Mouse (Mus musculus): ENCODE data around the gene Rnf217. TPM values are rescaled to one million over a fixed set of nuclear protein-coding genes. Genes with fewer than 3 reads are reported as not detected.

The Rnf217 gene
- polyA plus RNA-seq, 1 experiment from 2014 or later, result 0.68 TPM

DNA sequence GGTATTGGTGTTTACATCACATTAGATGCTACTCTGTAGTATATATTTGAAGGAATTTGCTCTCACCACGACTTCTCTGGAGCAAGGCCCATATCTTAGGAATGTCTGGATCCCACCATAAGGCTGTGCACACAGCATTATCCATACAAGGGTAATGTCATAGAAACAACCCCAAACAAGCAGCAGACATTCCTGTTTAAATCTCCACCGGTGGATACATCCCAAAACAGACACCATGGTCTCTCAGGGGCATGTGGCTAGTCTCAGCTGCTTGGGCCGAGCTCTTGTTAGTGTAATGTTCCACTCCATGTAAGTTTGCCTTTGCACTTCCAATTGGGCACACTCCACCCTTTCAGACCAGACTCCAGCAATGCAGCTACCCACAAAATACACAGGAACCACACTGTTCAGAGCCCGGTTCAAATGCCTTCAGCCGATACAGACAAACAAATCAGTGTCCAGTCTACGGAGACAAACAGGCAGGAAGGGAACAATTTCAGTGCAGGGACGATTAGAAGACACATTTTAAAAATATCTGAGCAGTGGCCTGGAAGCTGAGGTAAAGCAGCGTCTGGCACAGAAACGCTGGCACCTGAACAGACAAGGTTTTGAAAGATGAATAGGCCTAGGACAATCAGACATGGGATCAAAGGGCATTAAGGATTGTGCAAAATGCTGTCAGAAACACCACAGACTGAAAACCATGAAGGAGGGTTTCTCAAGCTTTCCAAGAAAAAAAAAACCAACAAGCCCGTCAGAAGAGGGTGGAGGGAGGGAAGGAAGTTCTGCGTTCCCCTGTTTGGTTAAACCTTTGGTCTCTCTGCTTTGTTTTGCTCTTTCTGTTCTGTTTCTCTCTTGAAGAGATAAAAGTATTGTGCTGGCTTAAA lies 1.8 kb downstream of the Rnf217 start:
- Histone ChIP-seq H3K9me3 (replicated peaks; ENCODE audit: control insufficient read depth, low read length) (no peaks in the 10 kb centered on the region), H3K27me3 (ENCODE audit: control insufficient read depth, insufficient read depth, low read length) (no peaks in the 10 kb centered on the region; the same call in 1 of the 2 replicates), H3K9ac (ENCODE audit: low read length) (peak overlapping the region; percentile 38; the same call in 1 of the 2 replicates), H3K4me3 (ENCODE audit: low read length) (peak overlapping the region; percentile 76), H3K27ac (ENCODE audit: low read length) (peak overlapping the region; percentile 46), H3K36me3 (ENCODE audit: control insufficient read depth, insufficient read depth) (no peaks in the 10 kb centered on the region), H3K4me1 (ENCODE audit: control insufficient read depth, insufficient read depth, low read length) (peaks cover 21% of the 10 kb centered on the region), H3K4me2 (ENCODE audit: low read depth, low read length) (peak overlapping the region; percentile 87)
- WGBS, result 11% methylated on average over 11 of the region's 11 CpGs
- no peak for ATAC-seq (replicated peaks; ENCODE audit: extremely low read depth, insufficient read depth, low FRiP score)

GRCm38 (mm10) chr10:31603855-31604254 lies 5.1 kb downstream of the Rnf217 start:
- no peak for ATAC-seq (replicated peaks; ENCODE audit: extremely low read depth, insufficient read depth, low FRiP score)
- Histone ChIP-seq H3K27me3 (ENCODE audit: control insufficient read depth, insufficient read depth, low read length) (no peaks in the 10 kb centered on the region), H3K36me3 (ENCODE audit: control insufficient read depth, insufficient read depth) (no peaks in the 10 kb centered on the region), H3K4me2 (ENCODE audit: low read depth, low read length) (no peak overlapping the region), H3K9ac (ENCODE audit: low read length) (no peak overlapping the region), H3K27ac (ENCODE audit: low read length) (no peak overlapping the region), H3K9me3 (replicated peaks; ENCODE audit: control insufficient read depth, low read length) (no peaks in the 10 kb centered on the region), H3K4me1 (ENCODE audit: control insufficient read depth, insufficient read depth, low read length) (peaks cover 19% of the 10 kb centered on the region), H3K4me3 (ENCODE audit: low read length) (no peak overlapping the region)
- WGBS, result 86% methylated on average over 4 of the region's 4 CpGs

- no peaks in the 10 kb centered on the region; the same call in 1 of the 2 replicates for H3K4me1 ChIP-seq (ENCODE audit: control insufficient read depth, insufficient read depth, low read length)
- H3K9ac ChIP-seq (ENCODE audit: low read length), result no peak overlapping the region
- H3K27ac ChIP-seq (ENCODE audit: low read length), result no peak overlapping the region
- H3K4me2 ChIP-seq (ENCODE audit: low read depth, low read length), result no peak overlapping the region
- no peaks in the 10 kb centered on the region for H3K9me3 ChIP-seq (replicated peaks; ENCODE audit: control insufficient read depth, low read length)
- H3K27me3 ChIP-seq (ENCODE audit: control insufficient read depth, insufficient read depth, low read length), result no peaks in the 10 kb centered on the region
- ATAC-seq (replicated peaks; ENCODE audit: extremely low read depth, insufficient read depth, low FRiP score), result no peak
- no peaks in the 10 kb centered on the region for H3K36me3 ChIP-seq (ENCODE audit: control insufficient read depth, insufficient read depth)
- 76% methylated on average over 6 of the region's 6 CpGs for WGBS
- H3K4me3 ChIP-seq (ENCODE audit: low read length), result no peak overlapping the region
Measured at GRCm38 (mm10) chr10:31600116-31600515, 8.9 kb downstream of the Rnf217 start.

DNA sequence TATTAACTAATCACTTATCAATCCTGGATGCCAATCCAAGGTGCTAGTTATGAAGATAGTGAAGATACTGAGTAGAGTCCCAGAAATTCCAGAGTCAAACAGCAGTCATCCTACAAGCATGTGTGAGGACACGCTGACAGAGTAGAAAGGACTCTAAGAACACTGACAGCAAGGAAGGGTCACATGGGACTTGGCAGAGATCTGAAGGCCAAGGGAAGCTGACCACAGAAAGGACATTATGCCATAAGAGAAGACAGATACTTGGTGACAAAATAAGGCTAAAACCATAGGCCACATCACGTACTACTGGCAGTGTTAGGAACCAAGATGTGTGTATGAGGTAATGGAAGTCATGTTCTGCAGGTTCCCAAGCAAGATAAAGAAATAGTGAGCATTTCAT lies 11.1 kb downstream of the Rnf217 start:
- H3K9me3 ChIP-seq (replicated peaks; ENCODE audit: control insufficient read depth, low read length), result no peaks in the 10 kb centered on the region
- no peak overlapping the region for H3K4me2 ChIP-seq (ENCODE audit: low read depth, low read length)
- H3K4me3 ChIP-seq (ENCODE audit: low read length), result no peak overlapping the region
- peaks cover 10% of the 10 kb centered on the region for H3K4me1 ChIP-seq (ENCODE audit: control insufficient read depth, insufficient read depth, low read length)
- H3K27me3 ChIP-seq (ENCODE audit: control insufficient read depth, insufficient read depth, low read length), result no peaks in the 10 kb centered on the region
- ATAC-seq (replicated peaks; ENCODE audit: extremely low read depth, insufficient read depth, low FRiP score), result no peak
- H3K27ac ChIP-seq (ENCODE audit: low read length), result no peak overlapping the region
- 65% methylated on average over 2 of the region's 2 CpGs for WGBS
- H3K9ac ChIP-seq (ENCODE audit: low read length), result no peak overlapping the region
- no peaks in the 10 kb centered on the region for H3K36me3 ChIP-seq (ENCODE audit: control insufficient read depth, insufficient read depth)

GRCm38 (mm10) chr10:31596804-31597203 lies 12.2 kb downstream of the Rnf217 start:
- H3K4me2 ChIP-seq (ENCODE audit: low read depth, low read length), result no peak overlapping the region
- H3K4me3 ChIP-seq (ENCODE audit: low read length), result no peak overlapping the region
- no peak overlapping the region for H3K9ac ChIP-seq (ENCODE audit: low read length)
- H3K9me3 ChIP-seq (replicated peaks; ENCODE audit: control insufficient read depth, low read length), result no peaks in the 10 kb centered on the region
- no peaks in the 10 kb centered on the region for H3K27me3 ChIP-seq (ENCODE audit: control insufficient read depth, insufficient read depth, low read length)
- no peak for ATAC-seq (replicated peaks; ENCODE audit: extremely low read depth, insufficient read depth, low FRiP score)
- no peaks in the 10 kb centered on the region for H3K36me3 ChIP-seq (ENCODE audit: control insufficient read depth, insufficient read depth)
- peaks cover 20% of the 10 kb centered on the region for H3K4me1 ChIP-seq (ENCODE audit: control insufficient read depth, insufficient read depth, low read length)
- WGBS, result 67% methylated on average over 4 of the region's 4 CpGs
- no peak overlapping the region for H3K27ac ChIP-seq (ENCODE audit: low read length)

- Histone ChIP-seq H3K36me3 (ENCODE audit: control insufficient read depth, insufficient read depth) (no peaks in the 10 kb centered on the region), H3K4me2 (ENCODE audit: low read depth, low read length) (no peak overlapping the region), H3K27me3 (ENCODE audit: control insufficient read depth, insufficient read depth, low read length) (no peaks in the 10 kb centered on the region), H3K9me3 (replicated peaks; ENCODE audit: control insufficient read depth, low read length) (no peaks in the 10 kb centered on the region), H3K4me3 (ENCODE audit: low read length) (no peak overlapping the region), H3K4me1 (ENCODE audit: control insufficient read depth, insufficient read depth, low read length) (peaks cover 20% of the 10 kb centered on the region), H3K27ac (ENCODE audit: low read length) (no peak overlapping the region), H3K9ac (ENCODE audit: low read length) (no peak overlapping the region)
- WGBS, result 88% methylated on average over 4 of the region's 4 CpGs
- ATAC-seq (replicated peaks; ENCODE audit: extremely low read depth, insufficient read depth, low FRiP score), result no peak
Measured at GRCm38 (mm10) chr10:31595326-31595725, 13.7 kb downstream of the Rnf217 start.

DNA sequence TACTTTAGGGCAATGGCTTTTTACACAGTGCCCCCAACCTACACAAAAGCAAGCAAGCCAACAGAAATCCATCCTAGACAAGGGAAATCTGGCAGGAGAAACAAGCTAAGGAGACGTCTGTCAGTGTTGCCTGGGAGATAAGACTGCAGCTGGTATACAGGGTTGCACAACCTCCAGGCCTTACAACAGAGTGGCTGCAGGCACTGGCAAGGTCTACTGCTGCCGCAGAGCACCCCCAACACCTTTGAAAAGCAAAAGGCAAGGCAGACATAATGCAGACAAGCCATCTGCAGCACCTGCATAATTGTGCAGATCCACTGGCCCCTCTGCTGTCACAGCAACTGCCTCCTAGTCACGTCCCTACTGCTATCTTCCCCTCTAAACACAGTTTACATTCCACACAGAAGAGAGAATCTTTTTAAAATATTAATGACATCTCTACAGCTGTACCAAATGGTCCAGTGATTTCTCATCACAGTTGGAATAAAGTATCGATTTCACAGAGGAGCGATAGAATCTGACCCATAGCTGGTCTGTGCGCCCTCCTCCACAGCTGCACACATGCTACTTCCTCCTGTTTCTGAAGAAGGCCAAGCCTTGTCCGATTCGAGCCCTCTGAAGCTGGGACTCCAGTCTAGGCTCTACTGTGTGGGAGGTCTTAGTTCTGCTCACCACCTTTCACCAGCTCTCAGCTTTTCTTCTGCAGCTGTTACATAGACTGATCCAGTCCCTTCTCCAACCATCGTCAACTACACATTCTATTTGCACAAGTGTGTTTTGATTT lies 16.1 kb downstream of the Rnf217 start:
- no peaks in the 10 kb centered on the region for H3K36me3 ChIP-seq (ENCODE audit: control insufficient read depth, insufficient read depth)
- no peaks in the 10 kb centered on the region for H3K9me3 ChIP-seq (replicated peaks; ENCODE audit: control insufficient read depth, low read length)
- no peak overlapping the region for H3K9ac ChIP-seq (ENCODE audit: low read length)
- H3K4me2 ChIP-seq (ENCODE audit: low read depth, low read length), result no peak overlapping the region
- WGBS, result 29% methylated on average over 9 of the region's 9 CpGs
- H3K27ac ChIP-seq (ENCODE audit: low read length), result peak overlapping the region; percentile 54; the same call in 1 of the 2 replicates
- ATAC-seq (replicated peaks; ENCODE audit: extremely low read depth, insufficient read depth, low FRiP score), result peak; percentile 55; the same call in 1 of the 2 replicates
- H3K27me3 ChIP-seq (ENCODE audit: control insufficient read depth, insufficient read depth, low read length), result no peaks in the 10 kb centered on the region
- H3K4me1 ChIP-seq (ENCODE audit: control insufficient read depth, insufficient read depth, low read length), result peaks cover 20% of the 10 kb centered on the region
- no peak overlapping the region for H3K4me3 ChIP-seq (ENCODE audit: low read length)

DNA sequence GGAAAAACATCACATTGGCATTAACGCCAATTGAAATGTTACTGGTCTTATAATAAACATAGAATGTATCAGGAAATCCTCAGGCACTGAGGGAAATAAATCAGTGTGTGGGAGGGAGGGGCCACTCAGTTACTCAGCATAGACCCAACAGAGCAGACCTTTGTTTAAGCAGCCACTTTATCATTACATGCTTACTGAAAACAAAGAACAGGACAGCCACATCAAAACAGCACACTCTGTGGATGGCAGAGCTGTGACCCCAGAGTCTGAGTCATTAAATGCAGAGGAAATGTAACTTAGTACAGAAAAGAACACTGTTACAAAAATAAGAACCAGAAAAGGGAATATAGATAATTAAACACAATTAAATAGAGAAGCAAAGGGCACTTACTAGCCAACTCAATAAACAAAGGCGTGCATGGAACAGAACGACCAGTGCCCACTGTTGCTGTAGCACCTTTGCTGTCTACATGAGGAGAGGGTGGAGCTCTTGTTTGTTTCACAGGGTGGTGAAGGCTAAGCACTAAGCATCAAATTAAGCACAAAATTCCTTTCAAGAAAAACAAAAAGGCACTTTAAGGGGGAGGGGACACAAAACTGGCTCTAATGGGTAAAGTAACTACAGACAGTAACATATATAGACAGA lies 16.8 kb downstream of the Rnf217 start:
- Histone ChIP-seq H3K4me1 (ENCODE audit: control insufficient read depth, insufficient read depth, low read length) (peaks cover 20% of the 10 kb centered on the region), H3K4me2 (ENCODE audit: low read depth, low read length) (no peak overlapping the region), H3K27ac (ENCODE audit: low read length) (peak overlapping the region; percentile 54), H3K9me3 (replicated peaks; ENCODE audit: control insufficient read depth, low read length) (no peaks in the 10 kb centered on the region), H3K27me3 (ENCODE audit: control insufficient read depth, insufficient read depth, low read length) (no peaks in the 10 kb centered on the region), H3K9ac (ENCODE audit: low read length) (no peak overlapping the region), H3K36me3 (ENCODE audit: control insufficient read depth, insufficient read depth) (no peaks in the 10 kb centered on the region), H3K4me3 (ENCODE audit: low read length) (no peak overlapping the region)
- WGBS, result 34% methylated on average over 3 of the region's 3 CpGs
- no peak; the same call in 1 of the 2 replicates for ATAC-seq (replicated peaks; ENCODE audit: extremely low read depth, insufficient read depth, low FRiP score)

All from heart, embryonic 16.5 days (tissue).